Mouse (Mus musculus) CH12.LX (cell line): ENCODE data around the gene Tep1.

Experiments
- BHLHE40 ChIP-seq: IDR thresholded peaks from 2 replicates; pipeline ENCODE4 v1.6.1; 2011; ENCODE audit warnings: mild to moderate bottlenecking, low read depth, low read length, improper control_type of control experiment
- CTCF ChIP-seq, 2 experiments: IDR thresholded peaks in 1 of 2; conservative IDR thresholded peaks in 1 of 2; 2 replicates each; pipeline ENCODE4 v1.5.1; 2011 to 2012; ENCODE audit warnings: low read depth in 2 of 2, low read length in 2 of 2, improper control_type of control experiment in 1 of 2, inconsistent platforms in 1 of 2, mild to moderate bottlenecking in 1 of 2, moderate library complexity in 1 of 2
- EP300 ChIP-seq: IDR thresholded peaks from 2 replicates; pipeline ENCODE4 v1.6.1; 2011; ENCODE audit warnings: low read length, improper control_type of control experiment
- IRF4 ChIP-seq: IDR thresholded peaks from 2 replicates; pipeline ENCODE4 v1.6.1; 2014; ENCODE audit warnings: low read depth, mild to moderate bottlenecking, inconsistent platforms, low read length, improper control_type of control experiment
- POLR2A ChIP-seq: IDR thresholded peaks from 2 replicates; pipeline ENCODE4 v1.6.1; 2011; ENCODE audit warnings: low read depth, mild to moderate bottlenecking, improper control_type of control experiment, low read length
- RAD21 ChIP-seq: IDR thresholded peaks from 2 replicates; pipeline ENCODE4 v1.6.1; 2011; ENCODE audit warnings: low read depth, mild to moderate bottlenecking, low read length, improper control_type of control experiment, moderate library complexity

DNA sequence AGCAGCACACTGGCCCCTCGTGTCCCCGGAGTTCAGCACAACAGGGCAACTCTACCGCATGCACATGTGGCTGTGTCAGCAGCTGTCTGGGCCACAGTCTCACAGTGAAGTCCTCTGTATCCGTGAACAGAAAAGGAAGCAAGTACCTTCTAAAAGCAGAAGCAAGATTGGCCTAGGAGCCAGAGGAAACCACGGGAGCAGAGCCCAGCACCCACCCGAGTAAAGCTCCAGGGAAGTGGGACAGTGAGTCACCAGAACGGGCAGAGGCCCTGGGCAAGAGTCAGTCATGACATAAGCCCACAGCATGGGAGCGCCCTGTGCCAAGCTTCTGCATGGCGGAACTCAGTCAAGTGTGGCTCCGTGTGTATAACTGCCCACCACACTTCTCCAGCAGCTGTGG is 36.4 kb downstream of the Tep1 start:
- TF ChIP-seq BHLHE40 (no peak), RAD21 (no peak), IRF4 (no peak), EP300 (no peak), POLR2A (no peak), CTCF (conservative IDR thresholded peaks at IDR 0.05 in 1 of 2, IDR thresholded peaks at IDR 0.05 in 1 of 2; ENCODE audit: low read depth in 2 of 2, low read length in 2 of 2) (no peak)
